ENCODE assay signal across 31 mouse cellular contexts in the genomic region with DNA sequence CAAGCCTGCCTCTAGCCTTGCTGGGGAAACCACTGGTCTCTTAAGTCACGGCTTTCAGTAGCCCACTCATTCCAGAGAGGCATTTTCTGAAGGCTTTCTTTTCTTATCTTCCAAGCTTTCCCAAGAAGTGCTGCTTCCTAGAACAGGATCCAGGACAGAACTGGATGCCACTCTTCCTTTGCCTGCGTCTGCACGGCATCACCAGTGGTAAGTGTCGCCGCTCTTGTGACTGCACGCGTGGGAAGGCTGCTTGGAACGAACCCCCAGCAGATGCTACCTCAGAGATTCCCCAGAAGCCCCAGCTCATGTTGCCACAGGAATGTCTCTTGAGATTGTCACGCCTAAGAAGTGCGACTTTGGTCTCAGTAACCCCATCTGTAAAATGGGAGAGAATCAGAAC. TPM values are rescaled to one million over a fixed set of nuclear protein-coding genes. Genes with fewer than 3 reads are reported as not detected.
DNase-seq lines count a peak whose midpoint lies in the region; TF ChIP-seq lines count a peak whose summit lies in the region.
"Had no signal": no experiment of that assay in that cellular context is flagged by ENCODE, and none has a peak within 500 bp of the region (broad histone marks: within the 10 kb centered on the region; RNA-seq: fewer than 3 reads in every experiment).

No protein-coding gene starts in this region.

- H3K4me3 ChIP-seq in left cerebral cortex, adult 2 months = no peak overlapping the region
- H3K4me3 ChIP-seq: embryonic facial prominence, embryonic 12.5 days; embryonic facial prominence, embryonic 15.5 days; forebrain, embryonic 12.5 days; forebrain, embryonic 15.5 days; heart, embryonic 12.5 days; heart, embryonic 15.5 days; hindbrain, embryonic 10.5 days; hindbrain, embryonic 13.5 days had no signal

- DNase-seq in frontal cortex, adult 2 months (ENCODE audit: extremely low spot score in 1 of 2, low spot score in 1 of 2) = peak; percentile 58 to 62
- no peak for DNase-seq in frontal cortex, postnatal 25 days (ENCODE audit: low spot score in 2 of 2)
- no peak for DNase-seq in left cerebral cortex, adult 2 months (ENCODE audit: extremely low spot score in 1 of 2, low spot score in 2 of 2)
- DNase-seq in left cerebral cortex, postnatal 10 days (ENCODE audit: extremely low spot score in 1 of 2, low spot score in 2 of 2) = no peak
- peak; percentile 23 for DNase-seq in right cerebral cortex, postnatal 14 days
- DNase-seq in right cerebral cortex, postnatal 4 days = no peak
- DNase-seq in telencephalon, adult 2 months (ENCODE audit: low read depth, low spot score) = peak; percentile 60
- DNase-seq in layer of hippocampus, postnatal 25 days (ENCODE audit: extremely low spot score in 1 of 2, low spot score in 1 of 2) = no peak
- DNase-seq: adrenal gland, postnatal 10 days; adrenal gland, postnatal 36 days; B cell, adult 2 months; cerebellum, adult 11 months; cerebellum, adult 2 months; cerebellum, adult 9-11 months; cerebellum, postnatal 25 days; gastrocnemius, postnatal 25 days; heart, adult 18-20 months; heart, postnatal 10 days; heart, postnatal 36 days had no signal

- intact Hi-C loops in left cerebral cortex, adult 2 months (cut with DNase I) = no loop called here
- intact Hi-C loops in left cerebral cortex, postnatal 10 days (cut with DNase I) = no loop called here

- no peak for TF ChIP-seq CTCF in left cerebral cortex, adult 2 months (IDR thresholded peaks at IDR 0.05)

- peak overlapping the region; percentile 36; the same call in 1 of the 2 replicates for H3K27ac ChIP-seq in left cerebral cortex, adult 2 months
- H3K27ac ChIP-seq: embryonic facial prominence, embryonic 12.5 days; embryonic facial prominence, embryonic 15.5 days; forebrain, embryonic 12.5 days; forebrain, embryonic 15.5 days; heart, embryonic 15.5 days; hindbrain, embryonic 10.5 days; hindbrain, embryonic 13.5 days had no signal

RNA-seq across cellular contexts. Expression of a gene that starts 41.7 kb away (rescaled TPM):
- polyA plus RNA-seq in frontal cortex, adult 2 months (2012; rRNA removed) = 0.50 and 0.62 TPM in 2 replicates
- total RNA-seq in left cerebral cortex, adult 2 months (2021) = under 1 TPM; 0.23 to 0.56 TPM
- total RNA-seq in left cerebral cortex, postnatal 10 days (2021) = under 1 TPM; 0.24 to 0.41 TPM
- total RNA-seq in layer of hippocampus, postnatal 25 days (2021) = under 1 TPM; 0.86 to 0.87 TPM
- total RNA-seq: adrenal gland, adult 18-20 months; adrenal gland, postnatal 36 days; CH12.LX; heart, postnatal 36 days had no signal
- polyA plus RNA-seq: embryonic facial prominence, embryonic 15.5 days; forebrain, embryonic 12.5 days; forebrain, embryonic 15.5 days; G1E; hindbrain, embryonic 10.5 days; hindbrain, embryonic 16.5 days had no signal

RNA-seq across cellular contexts. Expression of a gene that starts 50.0 kb away (rescaled TPM):
- 155 and 156 TPM in 2 replicates for polyA plus RNA-seq in frontal cortex, adult 2 months (2012; rRNA removed)
- 10 to 100 TPM; 95.9 to 98.5 TPM for total RNA-seq in left cerebral cortex, adult 2 months (2021)
- 10 to 100 TPM; 92.4 to 92.7 TPM for total RNA-seq in left cerebral cortex, postnatal 10 days (2021)
- total RNA-seq in layer of hippocampus, postnatal 25 days (2021) = 100 to 1,000 TPM in 1 of 2 experiments, 10 to 100 TPM in 1; 89.5 to 108 TPM
- polyA plus RNA-seq: G1E had no signal

Comparison
In these comparisons a context has a peak if more than half of its experiments do, and no peak if none do; other contexts are left out.
1. DNase-seq: peak in frontal cortex, adult 2 months (2 of 2), right cerebral cortex, postnatal 14 days (single experiment) and telencephalon, adult 2 months (single experiment); none in frontal cortex, postnatal 25 days (0 of 2), left cerebral cortex, adult 2 months (0 of 2), left cerebral cortex, postnatal 10 days (0 of 2), right cerebral cortex, postnatal 4 days (single experiment) and layer of hippocampus, postnatal 25 days (0 of 2).